Mouse (Mus musculus) embryonic fibroblast, embryonic 13.5 days (primary cell): ENCODE measurements at regions not wholly inside any gene's neighbourhood (a gene's known extent, or its start where the extent isn't known, plus 50 kb on each side); places are given as distances from the start of the nearest gene placed in this dataset.

ENCODE experiments used
- CTCF ChIP-seq: IDR thresholded peaks from 2 replicates; pipeline ENCODE4 v1.5.1; 2011; ENCODE audit warnings: mild to moderate bottlenecking, control low read depth, low read length, moderate library complexity, borderline replicate concordance; ENCODE audit not compliant: insufficient read depth
- POLR2A ChIP-seq: IDR thresholded peaks from 2 replicates; pipeline ENCODE4 v1.6.1; 2011; ENCODE audit warnings: low read depth, mild to moderate bottlenecking, control low read depth, low read length, moderate library complexity

- TF ChIP-seq POLR2A = no peak
- no peak for TF ChIP-seq CTCF
Observed at GRCm38 (mm10) chr2:122968809-122969628, 204.0 kb downstream of the Sqor start.
